Comparison of ENCODE assay signal across 16 mouse cellular contexts in the genomic region with DNA sequence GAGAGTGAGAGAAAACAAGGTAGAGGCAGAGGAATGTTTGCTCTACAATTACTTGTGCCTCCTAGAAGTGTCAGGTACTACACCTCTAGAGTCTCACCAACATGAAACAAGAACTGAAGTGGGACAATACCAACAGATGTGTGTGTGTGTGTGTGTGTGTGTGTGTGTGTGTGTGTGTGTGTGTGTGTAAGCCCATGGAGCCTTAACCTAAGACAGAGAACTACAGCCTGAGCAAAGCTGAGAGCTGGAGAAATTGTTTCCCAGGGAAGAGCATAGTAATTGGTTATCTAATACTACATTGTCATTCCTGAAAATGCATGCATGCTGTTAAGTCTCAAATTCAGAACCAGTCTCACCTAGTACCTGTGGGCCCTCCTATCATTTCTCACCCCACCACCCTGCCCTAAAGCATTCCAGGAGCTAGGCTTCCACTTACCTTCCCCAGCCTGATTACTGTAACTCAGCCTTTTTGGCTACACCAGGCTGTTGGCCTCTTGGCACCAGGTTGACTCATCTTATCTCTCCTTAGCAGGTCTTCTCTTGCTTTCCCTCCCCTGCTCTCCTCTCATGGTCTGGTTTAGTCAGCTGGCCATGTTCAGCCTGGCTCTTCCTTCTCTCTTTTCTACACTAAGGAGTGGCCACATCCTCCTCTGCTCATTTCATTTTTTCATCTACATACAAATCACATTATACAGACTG. TPM values are rescaled to one million over a fixed set of nuclear protein-coding genes. Genes with fewer than 3 reads are reported as not detected.
DNase-seq lines count a peak whose midpoint lies in the region; ATAC-seq and TF ChIP-seq lines count a peak whose summit lies in the region.
"Had no signal": no experiment of that assay in that cellular context is flagged by ENCODE, and none has a peak within 500 bp of the region (broad histone marks: within the 10 kb centered on the region; RNA-seq: fewer than 3 reads in every experiment).

No protein-coding gene starts in this region.

- H3K4me3 ChIP-seq in lung, embryonic 15.5 days: no peak overlapping the region
- no peak overlapping the region for H3K4me3 ChIP-seq in lung, adult 2 months (replicated peaks; ENCODE audit: extremely low read depth, low read depth, low read length)
- no peak overlapping the region for H3K4me3 ChIP-seq in liver, embryonic 16.5 days (ENCODE audit: low read depth, low read length)
- H3K4me3 ChIP-seq: embryonic facial prominence, embryonic 15.5 days; heart, embryonic 12.5 days; hindbrain, embryonic 10.5 days; limb, embryonic 12.5 days had no signal

- no peaks in the 10 kb centered on the region for H3K27me3 ChIP-seq in lung, embryonic 15.5 days
- no peaks in the 10 kb centered on the region for H3K27me3 ChIP-seq in liver, embryonic 16.5 days (ENCODE audit: control insufficient read depth, insufficient read depth, low read depth, low read length)
- H3K27me3 ChIP-seq: CH12.LX; embryonic facial prominence, embryonic 15.5 days; heart, embryonic 12.5 days; limb, embryonic 12.5 days had no signal

- no peaks in the 10 kb centered on the region for H3K9me3 ChIP-seq in lung, embryonic 15.5 days
- H3K9me3 ChIP-seq in liver, embryonic 16.5 days (replicated peaks; ENCODE audit: control insufficient read depth, low read length): no peaks in the 10 kb centered on the region
- H3K9me3 ChIP-seq: embryonic facial prominence, embryonic 15.5 days; heart, embryonic 12.5 days; hindbrain, embryonic 10.5 days; limb, embryonic 12.5 days had no signal

- peak; percentile 35; the same call in 1 of the 2 replicates for ATAC-seq in lung, embryonic 15.5 days (ENCODE audit: borderline replicate concordance, extremely low read depth, low FRiP score, low TSS enrichment)
- ATAC-seq in erythroblast, adult 5-6 weeks (replicated peaks; ENCODE audit: low FRiP score, poor library complexity, severe bottlenecking): peak; percentile 100
- ATAC-seq in liver, embryonic 16.5 days (ENCODE audit: low read depth): peak; percentile 100
- ATAC-seq: forebrain, postnatal 0 days had no signal

- DNase-seq in lung, adult 2 months: no peak
- DNase-seq in MEL-GATA-1-ER (ENCODE audit: extremely low read depth, low read depth): peak; percentile 93
- DNase-seq in testis, postnatal 10 days (ENCODE audit: low spot score): no peak
- no peak for DNase-seq in kidney, adult 8-10 months
- DNase-seq in left cerebral cortex, adult 8-10 months (ENCODE audit: low spot score in 2 of 2): no peak
- DNase-seq: forebrain, postnatal 0 days; kidney, adult 2 months had no signal

- H3K4me2 ChIP-seq in lung, embryonic 15.5 days: no peak overlapping the region
- peak overlapping the region; percentile 2; the same call in 1 of the 2 replicates for H3K4me2 ChIP-seq in liver, embryonic 16.5 days (ENCODE audit: low read depth, low read length)
- H3K4me2 ChIP-seq: embryonic facial prominence, embryonic 15.5 days; heart, embryonic 12.5 days; limb, embryonic 12.5 days had no signal

- 0 out of 2 replicates have a peak, but pooled peaks cover 6% of the 10 kb centered on the region for H3K36me3 ChIP-seq in lung, embryonic 15.5 days
- H3K36me3 ChIP-seq in liver, embryonic 16.5 days (ENCODE audit: control insufficient read depth, insufficient read depth): no peaks in the 10 kb centered on the region

- H3K9ac ChIP-seq in lung, embryonic 15.5 days: no peak overlapping the region
- no peak overlapping the region for H3K9ac ChIP-seq in liver, embryonic 16.5 days (ENCODE audit: low read depth, low read length)
- H3K9ac ChIP-seq: embryonic facial prominence, embryonic 15.5 days; forebrain, postnatal 0 days; heart, embryonic 12.5 days; limb, embryonic 12.5 days had no signal

- no peak for TF ChIP-seq CTCF in lung, adult 2 months (IDR thresholded peaks at IDR 0.05; ENCODE audit: insufficient read depth, low read length)

- TF ChIP-seq POLR2A in lung, adult 2 months (IDR thresholded peaks at IDR 0.05; ENCODE audit: borderline replicate concordance, extremely low read depth, low read depth, low read length): no peak

- H3K27ac ChIP-seq in lung, embryonic 15.5 days: no peak overlapping the region
- peak overlapping the region; percentile 72 for H3K27ac ChIP-seq in liver, embryonic 16.5 days (ENCODE audit: low read length)
- H3K27ac ChIP-seq: embryonic facial prominence, embryonic 15.5 days; hindbrain, embryonic 10.5 days; limb, embryonic 12.5 days; macrophage had no signal

- no peaks in the 10 kb centered on the region for H3K4me1 ChIP-seq in lung, embryonic 15.5 days
- H3K4me1 ChIP-seq in lung, adult 2 months (ENCODE audit: control insufficient read depth, insufficient read depth, low read length): no peaks in the 10 kb centered on the region
- peaks cover 7% of the 10 kb centered on the region; the same call in 1 of the 2 replicates for H3K4me1 ChIP-seq in liver, embryonic 16.5 days (ENCODE audit: control insufficient read depth, low read depth, low read length)
- H3K4me1 ChIP-seq: embryonic facial prominence, embryonic 15.5 days; heart, embryonic 12.5 days; hindbrain, embryonic 10.5 days; limb, embryonic 12.5 days had no signal

RNA-seq across cellular contexts. Expression of gene Glrx, which starts 26.0 kb away (rescaled TPM):
- 45.2 and 49.9 TPM in 2 replicates for polyA plus RNA-seq in lung, embryonic 15.5 days (2015; fragmentation: Nextera tagmentation; extraction: Ambion mirVana)
- polyA plus RNA-seq in lung, adult 2 months (2012; rRNA removed): 23.3 and 65.9 TPM in 2 replicates
- 94.9 and 109 TPM in 2 replicates for total RNA-seq in erythroblast, adult 5-6 weeks (2015; ENCODE audit: low replicate concordance)
- 49.8 and 70.8 TPM in 2 replicates for total RNA-seq in erythroblast, adult 5-6 weeks (2017; ENCODE audit: low replicate concordance)
- 44.7 and 49.9 TPM in 2 replicates for polyA plus RNA-seq in liver, embryonic 16.5 days (2015; fragmentation: Nextera tagmentation; extraction: Ambion mirVana)
- 10 to 100 TPM; 48.1 to 55.0 (median 52.4) TPM for total RNA-seq in left cerebral cortex, adult 8-10 months (2022)

Comparison
In these comparisons a context has a peak if more than half of its experiments do, and no peak if none do; other contexts are left out.
1. ATAC-seq: peak in every context shown above with its lines; median percentile 100 in erythroblast, adult 5-6 weeks; 100 in liver, embryonic 16.5 days; 35 in lung, embryonic 15.5 days.